Mouse (Mus musculus) leukemia stem cell, adult 10-12 weeks (primary cell): ENCODE measurements around the gene Mamstr. TPM values are rescaled to one million over a fixed set of nuclear protein-coding genes. Genes with fewer than 3 reads are reported as not detected.

ENCODE experiments used
- polyA plus RNA-seq: library from polyadenylated mRNA; stranded (reverse); fragments of >175 nt; gene quantifications from 2 replicates; pipeline ENCODE4 v1.2.3, GENCODE M21; 2012; ENCODE audit warnings: low replicate concordance

The Mamstr gene
- 0.10 and 0.50 TPM in 2 replicates for polyA plus RNA-seq

DNA sequence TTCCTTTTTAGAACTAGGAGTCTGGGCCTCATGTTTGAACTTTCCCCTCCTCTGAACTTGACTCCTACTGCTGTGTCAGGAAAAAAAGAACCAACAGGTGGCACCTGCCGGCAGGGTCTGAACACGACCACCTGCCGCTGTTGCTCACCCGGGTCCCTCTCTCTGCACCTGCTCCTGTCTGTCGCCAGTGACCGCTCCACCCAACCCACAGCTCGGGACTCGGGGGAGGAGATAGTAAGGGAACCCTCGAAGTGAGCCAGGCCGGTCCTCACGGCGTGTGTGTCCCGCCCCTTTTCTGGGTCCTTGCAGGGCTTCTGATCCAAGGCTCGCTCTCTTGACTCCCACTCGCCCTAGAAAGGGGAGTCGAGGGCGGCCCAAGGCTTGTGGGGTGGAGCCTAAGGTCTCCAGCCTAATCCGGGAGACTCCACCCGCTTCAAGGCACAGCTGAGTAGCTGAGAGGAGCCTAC, at the start of gene Mamstr:
Mamstr (plus strand) TSS at position 417 of the 467 bp plus-strand sequence.

GRCm38 (mm10) chr7:45617042-45617695, 22.6 kb upstream of the Mamstr start, which contains the start of gene Fut1:
Fut1 (plus strand) TSS chr7:45617289.

DNA sequence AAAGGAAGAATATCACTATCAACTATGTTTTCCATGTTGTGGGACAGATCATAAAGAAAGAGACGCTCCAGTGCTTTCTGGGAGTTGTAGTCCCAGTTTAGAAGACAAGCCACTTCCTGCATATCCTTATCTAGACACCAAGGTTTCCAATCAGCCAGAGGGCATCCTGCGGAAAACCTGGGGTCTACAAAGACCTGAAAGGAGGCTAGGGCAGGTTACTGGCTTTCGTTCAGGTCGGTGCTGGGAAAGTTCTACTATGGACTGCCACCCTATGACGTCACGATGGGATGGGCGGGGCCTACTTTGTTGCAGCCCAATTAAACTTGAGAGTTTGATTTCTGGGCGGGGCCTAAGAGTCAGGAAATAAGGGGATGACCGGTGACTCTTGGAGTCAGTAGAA, 18.3 kb upstream of the Mamstr start, which contains the start of gene Izumo1:
Izumo1 (plus strand) TSS at position 369 of the 400 bp plus-strand sequence.

GRCm38 (mm10) chr7:45627261-45627660, 12.5 kb upstream of the Mamstr start, which contains the start of gene Rasip1:
Rasip1 (plus strand) TSS chr7:45627488.

DNA sequence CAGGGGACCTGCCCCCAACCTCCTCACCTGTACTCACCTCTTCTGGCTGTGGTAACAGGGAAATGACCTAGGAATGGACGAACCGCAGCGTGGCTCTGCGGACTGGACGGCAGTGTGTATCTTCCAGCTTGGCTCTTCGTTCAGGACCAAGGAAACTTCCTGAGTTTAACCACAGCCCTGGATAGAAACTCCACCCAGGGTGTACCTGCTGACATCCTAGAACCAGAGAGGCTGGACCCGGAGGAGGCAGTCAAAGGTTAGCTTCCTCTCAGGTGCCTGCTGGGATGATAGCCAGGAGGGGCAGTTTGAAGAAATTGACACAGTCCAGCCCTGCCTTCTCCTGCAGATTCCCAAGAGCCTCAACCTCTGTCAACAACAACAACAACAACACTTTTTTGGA, 26.4 kb downstream of the Mamstr start, which contains the start of gene Fut2:
Fut2 (minus strand) TSS at position 234 of the 400 bp plus-strand sequence.

DNA sequence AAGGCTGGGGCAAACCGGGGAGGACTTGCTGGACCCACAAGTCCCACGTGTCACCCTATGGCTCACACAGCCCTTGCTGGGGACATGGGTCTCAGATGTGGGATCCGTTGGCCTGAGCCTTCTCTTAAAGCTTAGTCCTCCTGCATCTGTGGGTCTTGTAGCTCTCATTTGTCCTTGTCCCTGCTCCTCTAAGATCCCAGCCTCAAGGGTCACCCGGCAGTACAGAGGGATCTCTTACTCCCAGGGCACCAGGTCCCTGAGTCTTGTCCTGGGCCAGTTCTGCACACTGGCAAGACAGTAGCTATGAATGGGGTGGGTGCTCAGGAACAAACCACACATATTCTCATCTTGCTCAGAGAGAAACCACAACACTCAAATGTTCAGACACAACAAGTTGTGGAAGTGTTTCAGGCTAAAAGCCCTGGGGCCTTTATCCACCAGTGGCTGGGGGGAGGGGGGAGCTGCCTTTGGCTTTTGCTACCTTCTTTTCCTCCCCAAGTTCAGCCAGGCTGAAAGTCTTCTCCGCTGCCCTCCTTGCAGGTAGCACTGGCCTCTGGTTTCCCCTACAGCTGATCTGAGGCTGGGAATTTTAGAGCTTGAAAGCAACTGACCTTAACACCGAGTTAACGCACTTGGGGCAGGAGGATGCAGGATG, 43.7 kb downstream of the Mamstr start, which contains the start of gene Ntn5:
Ntn5 (plus strand) TSS at position 627 of the 655 bp plus-strand sequence.

GRCm38 (mm10) chr7:45693921-45694591, 54.3 kb downstream of the Mamstr start, which contains the start of gene Sec1:
Sec1 (minus strand) TSS chr7:45694402.

Other genes with a start within 250 kb of the Mamstr start
- 650 and 741 TPM in 2 replicates for gene Snrnp70, start 244.2 kb upstream of the Mamstr start, polyA plus RNA-seq
- gene Kcna7, start 234.3 kb upstream of the Mamstr start, polyA plus RNA-seq, result not detected in 2 replicates
- gene Ntf5, start 226.3 kb upstream of the Mamstr start, polyA plus RNA-seq, result not detected in 2 replicates
- gene Lhb, start 219.2 kb upstream of the Mamstr start, polyA plus RNA-seq, result not detected in 2 replicates
- 11.4 and 11.8 TPM in 2 replicates for gene Gys1, start 205.1 kb upstream of the Mamstr start, polyA plus RNA-seq
- 293 and 559 TPM in 2 replicates for gene Ruvbl2, start 201.9 kb upstream of the Mamstr start, polyA plus RNA-seq
- 5,681 and 8,825 TPM in 2 replicates for gene Ftl1, start 180.1 kb upstream of the Mamstr start, polyA plus RNA-seq
- 180 and 264 TPM in 2 replicates for gene Bax, start 173.1 kb upstream of the Mamstr start, polyA plus RNA-seq
- gene Tulp2, start 158.1 kb upstream of the Mamstr start, polyA plus RNA-seq, result 0.27 and 0.61 TPM in 2 replicates
- not detected in 2 replicates for gene Gm45808, start 153.2 kb upstream of the Mamstr start, polyA plus RNA-seq
- gene Dhdh, start 151.2 kb upstream of the Mamstr start, polyA plus RNA-seq, result 0.83 and 1.7 TPM in 2 replicates
- 344 and 572 TPM in 2 replicates for gene Nucb1, start 129.6 kb upstream of the Mamstr start, polyA plus RNA-seq
- gene Ppp1r15a, start 113.7 kb upstream of the Mamstr start, polyA plus RNA-seq, result 200 and 371 TPM in 2 replicates
- gene Plekha4, start 113.6 kb upstream of the Mamstr start, polyA plus RNA-seq, result 2.0 and 2.8 TPM in 2 replicates
- 0.29 and 1.3 TPM in 2 replicates for gene Hsd17b14, start 85.1 kb upstream of the Mamstr start, polyA plus RNA-seq
- gene Bcat2, start 69.8 kb upstream of the Mamstr start, polyA plus RNA-seq, result 17.8 and 57.8 TPM in 2 replicates
- gene Fgf21, start 24.5 kb upstream of the Mamstr start, polyA plus RNA-seq, result 0.52 TPM in 1 of 2 replicates, not detected in the other
- gene Fut1, start 22.7 kb upstream of the Mamstr start, polyA plus RNA-seq, result not detected in 2 replicates
- gene Izumo1, start 18.2 kb upstream of the Mamstr start, polyA plus RNA-seq, result 0.42 and 0.64 TPM in 2 replicates
- 4.3 and 5.9 TPM in 2 replicates for gene Rasip1, start 12.5 kb upstream of the Mamstr start, polyA plus RNA-seq
- gene Fut2, start 26.4 kb downstream of the Mamstr start, polyA plus RNA-seq, result not detected in 2 replicates
- gene Ntn5, start 44.0 kb downstream of the Mamstr start, polyA plus RNA-seq, result 0.69 and 0.93 TPM in 2 replicates
- gene Sec1, start 54.4 kb downstream of the Mamstr start, polyA plus RNA-seq, result not detected in 2 replicates
- gene Car11, start 59.9 kb downstream of the Mamstr start, polyA plus RNA-seq, result 0.55 TPM in 1 of 2 replicates, not detected in the other
- 7.1 and 10.3 TPM in 2 replicates for gene Dbp, start 65.1 kb downstream of the Mamstr start, polyA plus RNA-seq
- 7,435 and 17,506 TPM in 2 replicates for gene Rpl18, start 75.5 kb downstream of the Mamstr start, polyA plus RNA-seq
- gene Sphk2, start 78.0 kb downstream of the Mamstr start, polyA plus RNA-seq, result 120 and 196 TPM in 2 replicates
- 2.5 and 3.1 TPM in 2 replicates for gene Fam83e, start 81.2 kb downstream of the Mamstr start, polyA plus RNA-seq
- gene Spaca4, start 85.8 kb downstream of the Mamstr start, polyA plus RNA-seq, result not detected in 2 replicates
- 0.23 and 0.87 TPM in 2 replicates for gene Lmtk3, start 143.8 kb downstream of the Mamstr start, polyA plus RNA-seq
- not detected in 2 replicates for gene Sult2b1, start 144.7 kb downstream of the Mamstr start, polyA plus RNA-seq
- gene Cyth2, start 174.6 kb downstream of the Mamstr start, polyA plus RNA-seq, result 111 and 339 TPM in 2 replicates
- gene Kcnj14, start 184.8 kb downstream of the Mamstr start, polyA plus RNA-seq, result 0.52 and 0.74 TPM in 2 replicates
- gene Grwd1, start 191.0 kb downstream of the Mamstr start, polyA plus RNA-seq, result 35.1 and 38.4 TPM in 2 replicates
- 924 and 1,158 TPM in 2 replicates for gene Kdelr1, start 232.8 kb downstream of the Mamstr start, polyA plus RNA-seq
- gene Grin2d, start 238.4 kb downstream of the Mamstr start, polyA plus RNA-seq, result 0.38 and 0.52 TPM in 2 replicates